Mouse (Mus musculus) liver, embryonic 15.5 days (tissue): ENCODE results near the gene Nr1h3. TPM values are rescaled to one million over a fixed set of nuclear protein-coding genes. Genes with fewer than 3 reads are reported as not detected.

Experiments used
- ATAC-seq: fragments of 200-750 bp; cut with Nextera tagmentation; 2 replicates; pipeline ENCODE4 v1.8.0; 2017; ENCODE audit warnings: moderate number of reproducible peaks, mild to moderate bottlenecking, moderate library complexity; ENCODE audit not compliant: insufficient read depth
- H3K27ac ChIP-seq: fragments of 300-500 bp; sonication (generic); replicated peaks from 2 replicates; pipeline ENCODE4 v1.5.1; 2015; ENCODE audit warnings: mild to moderate bottlenecking, inconsistent platforms
- H3K27me3 ChIP-seq: fragments of 300-500 bp; sonication (generic); 2 replicates; pipeline ENCODE4 v1.6.1; 2015; ENCODE audit warnings: mild to moderate bottlenecking, inconsistent platforms
- H3K36me3 ChIP-seq: fragments of 300-500 bp; sonication (generic); replicated peaks from 2 replicates; pipeline ENCODE4 v1.6.1; 2015; ENCODE audit warnings: moderate library complexity, mild to moderate bottlenecking, inconsistent platforms
- H3K4me1 ChIP-seq: fragments of 300-500 bp; sonication (generic); replicated peaks from 2 replicates; pipeline ENCODE4 v1.6.1; 2015; ENCODE audit warnings: inconsistent platforms
- H3K4me2 ChIP-seq: fragments of 300-500 bp; sonication (generic); 2 replicates; pipeline ENCODE4 v1.6.1; 2015; ENCODE audit warnings: moderate library complexity, mild to moderate bottlenecking, inconsistent platforms
- H3K4me3 ChIP-seq: fragments of 300-500 bp; sonication (generic); replicated peaks from 2 replicates; pipeline ENCODE4 v1.5.1; 2015; ENCODE audit warnings: mild to moderate bottlenecking, inconsistent platforms
- H3K9ac ChIP-seq: fragments of 300-500 bp; sonication (generic); 2 replicates; pipeline ENCODE4 v1.6.1; 2015; ENCODE audit warnings: moderate library complexity, mild to moderate bottlenecking, inconsistent platforms
- H3K9me3 ChIP-seq: fragments of 300-500 bp; sonication (generic); replicated peaks from 2 replicates; pipeline ENCODE4 v1.6.1; 2016; ENCODE audit warnings: inconsistent platforms
- WGBS: fragments of 180-500 bp; shearing (Covaris S2); methylation state at CpG from one replicate; pipeline ENCODE4 v1.1.7; 2015; ENCODE audit warnings: mixed read lengths; ENCODE audit not compliant: insufficient replicate concordance; 5-methylcytosine and 5-hydroxymethylcytosine counted together
- polyA plus RNA-seq: library from polyadenylated mRNA; unstranded; fragments of >200 nt; fragmentation: Nextera tagmentation; extraction: Ambion mirVana; gene quantifications from 2 replicates; pipeline ENCODE4 v1.2.1, GENCODE M21; 2015

The Nr1h3 gene
- polyA plus RNA-seq, 1 experiment from 2014 or later = 21.0 TPM

DNA sequence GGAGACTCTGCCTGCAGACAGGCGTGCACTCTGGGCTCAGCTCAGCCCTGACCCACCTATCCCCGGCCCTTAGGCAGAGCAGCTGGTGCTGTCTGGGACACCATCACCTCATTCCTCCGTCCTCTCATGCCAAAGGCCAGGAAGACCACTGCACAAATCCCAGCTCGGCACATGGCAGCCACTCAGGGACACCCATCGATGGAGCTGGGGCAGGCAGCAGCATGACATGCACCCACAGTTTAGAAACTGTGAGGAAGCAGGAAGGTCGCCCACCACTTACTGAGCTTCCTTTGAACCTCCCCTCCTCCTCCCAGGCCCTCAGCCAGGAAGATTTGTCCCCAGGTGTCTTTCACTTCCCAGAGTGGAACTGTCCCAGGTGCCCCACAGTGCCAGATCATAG lies 65.2 kb downstream of the Nr1h3 start:
- no peaks in the 10 kb centered on the region for H3K9me3 ChIP-seq
- no peak overlapping the region for H3K27ac ChIP-seq
- ATAC-seq = no peak
- no peak overlapping the region for H3K9ac ChIP-seq
- no peak overlapping the region for H3K4me2 ChIP-seq
- peaks cover 13% of the 10 kb centered on the region for H3K36me3 ChIP-seq
- H3K4me3 ChIP-seq = no peak overlapping the region
- WGBS = 72% methylated on average over 6 of the region's 6 CpGs
- no peaks in the 10 kb centered on the region for H3K4me1 ChIP-seq
- H3K27me3 ChIP-seq = no peaks in the 10 kb centered on the region

DNA sequence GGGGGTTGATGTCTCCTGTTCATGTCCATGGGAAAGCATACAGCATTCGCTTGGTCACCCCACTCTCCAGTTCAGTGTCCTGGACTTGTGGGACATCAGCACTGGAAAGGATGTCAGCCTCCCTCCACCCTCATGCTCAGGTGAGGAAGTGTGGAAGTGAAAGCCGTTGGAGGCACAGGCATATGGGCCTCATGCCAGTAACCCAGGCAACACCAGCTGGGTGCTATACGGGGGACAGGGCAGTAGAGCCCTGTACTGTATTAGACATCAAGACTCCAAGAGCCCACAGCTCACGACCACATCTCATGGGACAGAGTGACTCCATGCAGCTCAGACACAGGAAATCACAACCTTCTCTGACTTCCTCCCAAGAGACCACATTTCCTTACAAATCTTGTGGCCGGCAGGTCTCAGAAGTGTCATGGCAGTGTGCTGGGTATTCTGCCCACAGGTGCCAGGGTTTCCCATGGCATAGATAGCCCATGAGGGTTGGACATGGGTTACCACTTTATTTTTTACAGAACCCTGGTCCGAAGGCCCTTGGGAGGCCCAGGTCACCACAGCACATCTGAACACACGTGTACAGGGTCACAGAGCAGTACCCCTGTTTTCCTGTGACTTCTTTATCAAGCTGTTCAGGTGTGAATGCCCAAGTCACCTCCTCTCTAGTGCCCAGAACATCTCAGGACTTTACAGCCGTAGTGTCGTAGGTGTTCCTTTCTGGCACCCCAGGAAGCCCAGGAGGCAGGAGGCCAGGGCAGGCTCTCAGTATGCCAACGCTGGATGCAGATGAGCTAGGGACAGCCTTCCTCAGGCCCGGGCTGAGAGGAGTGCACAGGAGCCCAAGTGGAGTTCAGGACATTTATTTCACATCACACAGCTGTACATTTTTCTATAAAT lies 65.9 kb downstream of the Nr1h3 start:
- Histone ChIP-seq H3K9me3 (no peaks in the 10 kb centered on the region), H3K4me1 (no peaks in the 10 kb centered on the region), H3K4me2 (no peak overlapping the region), H3K27me3 (no peaks in the 10 kb centered on the region), H3K4me3 (no peak overlapping the region), H3K36me3 (peaks cover 10% of the 10 kb centered on the region; the same call in 1 of the 2 replicates), H3K27ac (no peak overlapping the region), H3K9ac (no peak overlapping the region)
- ATAC-seq = no peak
- WGBS = 61% methylated on average over 11 of the region's 11 CpGs

Other genes starting within 250 kb of the Nr1h3 start
- 1.1 TPM in 2 replicates for gene Rapsn, start 167.2 kb downstream of the Nr1h3 start, polyA plus RNA-seq
- gene Psmc3, start 148.8 kb downstream of the Nr1h3 start, polyA plus RNA-seq = 138 and 146 TPM in 2 replicates
- gene Slc39a13, start 132.4 kb downstream of the Nr1h3 start, polyA plus RNA-seq = 10.9 and 13.6 TPM in 2 replicates
- 25.9 and 26.9 TPM in 2 replicates for gene Spi1, start 120.4 kb downstream of the Nr1h3 start, polyA plus RNA-seq
- gene Mybpc3, start 84.7 kb downstream of the Nr1h3 start, polyA plus RNA-seq = 0.15 and 0.17 TPM in 2 replicates
- 6.3 and 6.9 TPM in 2 replicates for gene Madd, start 19.0 kb downstream of the Nr1h3 start, polyA plus RNA-seq
- 9.9 and 10.1 TPM in 2 replicates for gene Acp2, start 51 bp upstream of the Nr1h3 start, polyA plus RNA-seq
- 5.8 and 6.1 TPM in 2 replicates for gene Ddb2, start 34.1 kb upstream of the Nr1h3 start, polyA plus RNA-seq
- gene Pacsin3, start 53.1 kb upstream of the Nr1h3 start, polyA plus RNA-seq = 15.8 and 18.2 TPM in 2 replicates
- gene Arfgap2, start 62.1 kb upstream of the Nr1h3 start, polyA plus RNA-seq = 60.7 and 67.9 TPM in 2 replicates
- 5.8 and 7.0 TPM in 2 replicates for gene 1110051M20Rik, start 241.9 kb upstream of the Nr1h3 start, polyA plus RNA-seq